Mouse (Mus musculus) spleen, adult 12 weeks (tissue): ENCODE measurements around the gene Cd27.
"Not testable (repeated sequence)": the region's sequence is repeated elsewhere in the genome, so short reads cannot be mapped to it uniquely, and the experiment has no call there.

Experiments used
- DNase-seq: peaks from one replicate; pipeline ENCODE4 v3.0.0; 2022; ENCODE audit warnings: low spot score

The Cd27 gene

DNA sequence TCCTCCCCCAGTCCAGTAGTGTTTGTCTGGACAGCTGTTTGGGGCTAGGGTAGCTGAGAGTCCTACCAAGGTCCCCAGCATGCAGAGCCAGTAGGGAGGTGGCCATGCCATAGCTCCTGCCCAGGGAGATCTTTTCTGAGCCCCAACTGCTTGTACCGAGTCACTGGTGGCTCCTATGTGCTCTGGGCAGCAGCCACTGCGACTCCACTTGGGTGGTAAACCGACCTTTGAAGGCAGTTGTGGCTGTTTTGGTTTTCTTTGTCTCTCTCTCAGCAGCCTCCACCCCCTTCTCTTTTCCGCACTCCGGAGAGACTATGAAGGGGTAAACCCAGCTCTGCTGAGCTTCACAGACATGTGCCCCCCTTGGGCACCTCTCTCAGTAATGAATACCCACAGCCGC, at the start of gene Cd27:
Gene Cd27, minus strand, starts transcription at position 229 of the 400 bp plus-strand sequence.
- DNase-seq = no peak

DNA sequence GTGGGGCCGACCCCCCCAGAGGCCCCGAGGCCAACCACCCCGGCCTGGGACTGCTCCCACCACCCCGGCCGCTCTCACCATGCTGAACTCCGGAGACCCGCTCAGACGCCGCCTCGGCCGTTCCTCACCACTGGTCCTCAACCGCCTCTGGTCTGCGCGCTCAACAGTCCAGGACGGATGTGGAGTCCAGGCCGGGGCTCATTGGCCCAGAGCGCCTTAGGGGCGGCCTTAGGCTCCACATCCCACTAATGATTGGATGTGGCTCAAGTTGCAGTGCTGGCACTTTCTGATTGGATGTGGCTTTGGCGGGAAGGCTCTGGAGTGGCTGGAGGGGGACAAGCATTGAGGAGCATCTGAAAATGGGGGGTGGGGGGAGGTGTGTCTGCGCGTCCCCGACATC, 49.1 kb upstream of the Cd27 start, which contains the start of gene Tuba3a:
Gene Tuba3a, minus strand, starts transcription at position 153 of the 400 bp plus-strand sequence.
- no peak for DNase-seq

DNA sequence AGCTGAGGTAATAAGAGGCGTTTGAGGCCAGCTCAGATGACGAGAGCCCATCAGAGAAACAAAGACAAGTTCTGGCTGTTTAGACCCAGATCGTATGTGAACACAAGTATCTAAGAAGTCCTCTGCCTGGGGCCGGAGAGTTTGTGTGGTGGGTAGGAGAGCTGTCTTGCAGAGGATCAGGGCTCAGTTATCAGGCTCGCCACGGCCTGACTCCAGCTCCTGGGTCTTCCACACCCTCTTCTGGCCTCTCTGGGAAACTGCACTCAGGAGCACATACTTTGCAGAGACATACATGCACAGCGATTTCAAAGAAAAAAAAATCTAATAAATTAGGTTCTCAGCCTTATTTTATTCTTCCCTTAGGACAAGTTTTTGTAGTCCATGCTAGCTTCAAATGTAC, 47.9 kb upstream of the Cd27 start:
- DNase-seq = no peak

DNA sequence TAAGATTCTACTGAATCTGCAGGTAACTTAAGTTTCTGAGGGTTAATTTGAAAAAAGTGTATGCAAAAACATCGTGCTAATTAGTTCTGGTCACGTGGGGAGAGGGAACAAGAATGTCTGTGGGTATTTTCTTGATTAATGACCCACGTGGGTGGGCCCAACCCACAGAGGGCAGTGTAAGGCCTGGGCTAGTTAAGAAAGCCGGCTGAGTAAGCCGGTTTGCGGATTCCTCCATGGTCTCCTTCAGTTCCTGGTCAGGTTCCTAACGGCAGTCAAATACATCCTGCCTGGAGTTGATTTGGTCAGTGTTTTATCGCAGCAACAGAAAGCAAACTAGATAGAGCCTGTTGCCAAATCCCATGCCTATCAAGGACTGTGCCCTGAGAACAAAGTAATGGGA, 47.4 kb upstream of the Cd27 start:
- DNase-seq = no peak

DNA sequence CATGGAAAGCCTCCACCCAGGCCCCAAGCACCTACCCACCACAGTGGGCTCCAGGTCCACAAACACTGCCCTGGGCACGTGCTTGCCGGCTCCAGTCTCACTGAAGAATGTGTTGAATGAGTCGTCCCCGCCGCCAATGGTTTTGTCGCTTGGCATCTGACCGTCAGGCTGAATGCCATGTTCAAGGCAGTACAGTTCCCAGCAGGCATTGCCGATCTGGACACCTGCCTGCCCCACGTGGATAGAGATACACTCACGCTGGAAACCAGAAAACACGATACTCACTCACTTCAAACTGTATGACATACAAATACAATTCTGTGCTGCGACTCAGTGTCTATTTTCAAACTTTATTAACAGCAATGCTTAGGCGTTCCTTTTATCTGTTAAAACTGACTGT, 45.9 kb upstream of the Cd27 start:
- DNase-seq = not testable (repeated sequence)

DNA sequence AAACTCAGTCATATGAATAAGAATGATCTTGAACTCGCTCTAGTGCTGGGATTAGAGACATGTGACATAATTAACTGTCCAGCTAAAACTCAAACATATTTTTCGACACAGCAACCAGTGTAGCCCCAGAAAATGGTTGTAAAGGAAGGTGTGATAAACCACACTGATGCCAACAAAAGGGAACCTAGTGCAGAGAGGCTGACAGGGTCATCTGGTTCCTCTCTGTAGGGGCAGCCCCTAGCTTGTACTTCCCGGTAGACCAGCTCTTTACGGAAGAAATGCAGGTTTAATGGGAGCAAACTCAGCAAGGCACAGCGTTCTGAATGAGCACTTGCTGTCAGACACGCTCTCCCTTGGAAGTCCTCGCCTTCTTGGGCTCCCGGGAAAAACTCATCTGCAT, 42.9 kb upstream of the Cd27 start:
- DNase-seq = no peak

DNA sequence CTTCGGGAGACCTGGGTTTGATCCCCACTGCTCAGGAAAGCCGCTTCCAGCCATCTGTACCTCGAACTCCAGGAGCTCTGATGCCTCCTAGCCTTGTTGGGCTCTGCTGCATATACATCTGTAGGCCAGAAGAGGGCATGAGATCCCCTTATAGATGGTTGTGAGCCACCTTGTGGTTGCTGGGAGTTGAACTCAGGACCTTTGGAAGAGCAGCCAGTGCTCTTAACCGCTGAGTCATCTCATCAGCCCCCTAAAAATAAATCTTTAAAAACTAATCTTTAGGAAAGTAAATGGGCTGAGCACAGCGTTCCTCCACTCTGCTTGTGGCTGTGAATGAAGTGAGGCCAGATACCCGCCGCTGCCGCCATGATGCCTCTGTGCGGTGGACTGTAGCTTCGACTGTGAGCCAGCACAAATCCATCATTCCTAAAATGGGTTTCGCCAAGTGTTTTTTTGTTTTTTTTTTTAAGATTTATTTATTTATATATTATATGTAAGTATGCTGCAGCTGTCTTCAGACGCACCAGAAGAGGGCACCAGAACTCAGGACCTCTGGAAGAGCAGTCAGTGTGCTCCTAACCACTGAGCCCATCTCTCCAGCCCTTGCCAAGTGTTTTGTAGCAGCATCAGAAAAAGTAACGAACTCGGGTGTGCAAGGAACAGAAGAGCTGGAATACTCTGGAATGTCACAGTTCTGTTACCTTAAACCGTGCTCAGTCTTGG, 38.2 kb upstream of the Cd27 start:
- DNase-seq = no peak

DNA sequence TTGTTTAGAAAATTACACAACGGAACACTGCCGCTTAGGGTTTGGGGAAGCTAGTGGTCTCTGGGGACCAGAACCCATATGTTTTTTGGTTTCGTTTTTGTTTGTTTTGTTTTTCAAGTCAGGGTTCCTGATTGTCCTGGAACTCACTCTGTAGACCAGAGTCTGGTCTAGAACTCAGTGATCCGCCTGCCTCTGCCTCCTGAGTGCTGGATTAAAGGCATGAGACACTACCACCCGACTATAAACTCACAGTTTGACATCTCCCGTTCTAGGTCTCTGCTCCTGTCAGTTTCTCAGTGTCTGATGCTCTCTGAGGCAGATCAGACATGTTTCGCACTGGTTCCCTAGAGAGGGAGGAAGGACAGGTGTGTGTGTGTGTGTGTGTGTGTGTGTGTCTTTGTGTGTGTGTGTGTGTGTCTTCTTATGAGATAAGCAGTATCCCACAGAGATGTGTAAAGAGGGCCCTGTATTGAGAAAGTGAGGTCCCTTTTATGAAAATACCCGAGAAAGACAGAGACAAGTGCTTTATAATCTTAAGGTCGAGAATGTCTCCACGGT, 35.5 kb upstream of the Cd27 start:
- no peak for DNase-seq

DNA sequence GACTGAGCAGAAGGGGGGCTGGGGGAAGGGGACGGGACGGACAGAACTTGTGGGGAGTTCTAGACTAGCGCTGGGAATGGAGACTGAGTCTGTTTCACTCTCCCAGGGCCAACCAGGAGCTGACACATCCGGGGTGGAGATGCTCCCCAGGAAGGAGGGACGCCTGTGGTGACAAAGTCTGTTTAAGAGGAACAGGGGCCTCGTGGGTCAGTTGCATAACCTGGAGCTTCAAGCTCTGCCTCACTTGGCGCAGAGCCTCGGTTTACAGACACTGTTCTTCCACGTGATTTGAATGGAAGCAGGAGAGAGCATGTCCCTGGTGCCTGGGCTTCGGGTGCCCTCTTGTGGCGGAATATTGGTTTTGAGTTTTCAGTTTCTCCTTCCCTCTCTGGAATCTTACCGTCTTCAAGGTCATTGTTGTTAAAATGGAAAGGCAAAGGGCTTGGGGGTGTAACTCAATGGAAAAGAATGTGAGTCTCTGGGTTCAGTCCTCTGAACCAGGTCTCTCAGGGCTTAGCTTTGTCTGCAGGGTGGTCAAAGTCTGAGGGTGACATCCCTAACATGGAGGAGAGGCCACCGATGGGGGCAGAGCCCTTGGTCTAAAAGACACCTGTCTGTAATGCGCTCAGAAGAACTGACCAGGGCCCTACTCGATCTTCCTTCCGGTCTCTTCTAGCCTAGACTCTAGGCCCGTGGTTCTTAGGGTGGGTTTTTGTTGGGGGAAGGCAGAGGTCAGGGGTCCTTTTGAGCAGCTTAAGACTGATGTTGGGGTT, 34.8 kb upstream of the Cd27 start:
- DNase-seq = peak; percentile 71

DNA sequence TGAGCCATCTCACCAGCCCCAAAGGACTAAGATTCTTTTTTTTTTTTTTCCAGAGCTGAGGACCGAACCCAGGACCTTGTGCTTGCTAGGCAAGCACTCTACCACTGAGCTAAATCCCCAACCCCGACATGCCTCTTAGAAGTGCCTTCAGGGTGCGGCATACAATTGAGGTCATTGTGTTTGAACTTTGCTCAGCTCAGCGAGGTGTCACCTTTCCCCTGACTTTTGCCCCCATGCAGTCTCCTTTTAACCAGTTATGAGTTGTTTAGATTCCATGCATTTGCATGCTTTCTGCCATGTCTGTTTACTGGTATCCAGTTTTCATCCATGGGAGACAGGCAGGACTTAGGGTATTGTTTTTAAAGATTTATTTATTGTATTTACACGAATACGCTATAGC, 32.0 kb upstream of the Cd27 start:
- DNase-seq = no peak

DNA sequence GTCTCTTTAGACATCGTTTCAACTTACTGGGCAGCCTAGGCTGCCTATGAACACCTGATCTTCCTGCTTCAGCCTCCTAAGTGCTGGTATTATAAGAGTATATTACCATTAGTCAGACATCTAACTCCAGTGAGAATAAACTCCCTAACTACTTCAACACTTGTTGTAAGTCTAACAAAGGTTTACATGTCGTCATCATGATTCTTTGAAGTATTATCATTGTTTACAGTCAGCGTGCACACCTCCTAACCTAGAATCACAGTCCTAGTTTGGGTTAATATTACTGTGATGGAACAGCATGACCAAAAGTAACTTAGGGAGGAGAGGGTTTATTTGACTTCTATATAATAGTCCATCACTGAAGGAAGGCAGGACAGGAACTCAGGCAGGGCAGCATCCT, 30.7 kb upstream of the Cd27 start:
- no peak for DNase-seq

DNA sequence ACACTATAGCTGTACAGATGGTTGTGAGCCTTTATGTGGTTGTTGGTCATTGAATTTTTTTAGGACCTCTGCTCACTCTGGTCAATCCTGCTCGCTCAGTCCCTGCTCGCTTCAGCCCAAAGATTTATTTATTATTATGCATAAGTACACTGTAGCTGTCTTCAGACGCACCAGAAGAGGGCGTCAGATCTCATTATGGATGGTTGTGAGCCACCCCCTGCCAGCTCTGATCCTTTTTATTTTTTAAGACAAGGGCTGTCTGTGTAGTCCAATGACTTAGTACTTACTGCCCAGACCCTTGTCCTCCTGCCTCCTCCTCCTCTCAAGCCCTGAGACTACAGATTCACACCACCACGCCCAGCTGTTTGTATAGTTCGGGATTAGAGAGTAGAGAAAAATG, 29.8 kb upstream of the Cd27 start:
- not testable (repeated sequence) for DNase-seq

DNA sequence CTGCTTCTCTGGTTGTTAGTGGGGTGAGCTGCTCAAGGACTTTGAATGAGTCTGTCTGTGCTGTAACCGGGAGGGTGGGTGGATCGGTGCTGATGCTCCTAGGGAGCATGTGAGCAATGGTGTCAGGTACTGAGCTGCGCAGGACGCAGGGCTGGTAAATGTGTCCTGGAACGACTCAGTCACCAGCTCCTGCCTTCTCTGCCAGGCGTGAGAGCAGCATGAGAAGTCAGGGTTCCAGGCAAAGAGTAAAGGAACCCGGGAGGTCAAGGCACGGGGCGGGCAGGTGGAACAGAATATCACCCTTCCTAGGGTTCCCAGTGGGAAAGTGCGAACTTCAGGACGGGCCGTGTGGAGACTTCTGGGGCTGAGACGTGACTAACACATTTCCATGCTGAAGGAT, 29.3 kb upstream of the Cd27 start:
- no peak for DNase-seq

DNA sequence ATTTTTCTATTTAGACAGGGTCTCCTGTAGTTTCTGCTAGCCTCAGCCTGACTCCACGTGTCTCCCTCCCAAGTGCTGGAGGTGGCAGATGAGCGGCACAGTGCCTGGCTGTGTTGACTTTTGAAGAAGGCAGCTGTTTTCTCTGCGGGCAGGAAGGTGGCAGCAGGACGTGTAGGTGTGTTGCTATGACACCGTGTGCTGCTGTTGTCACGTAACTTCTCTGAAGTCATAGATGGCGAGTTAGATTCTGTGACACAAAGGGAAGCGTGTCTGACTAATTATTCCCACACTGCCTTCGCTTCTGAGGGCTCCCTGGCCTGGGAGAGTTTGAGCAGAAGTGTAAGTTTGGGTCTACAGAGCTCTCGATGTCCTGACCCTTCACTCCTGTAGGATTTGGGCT, 28.4 kb upstream of the Cd27 start:
- peak; percentile 26 for DNase-seq

DNA sequence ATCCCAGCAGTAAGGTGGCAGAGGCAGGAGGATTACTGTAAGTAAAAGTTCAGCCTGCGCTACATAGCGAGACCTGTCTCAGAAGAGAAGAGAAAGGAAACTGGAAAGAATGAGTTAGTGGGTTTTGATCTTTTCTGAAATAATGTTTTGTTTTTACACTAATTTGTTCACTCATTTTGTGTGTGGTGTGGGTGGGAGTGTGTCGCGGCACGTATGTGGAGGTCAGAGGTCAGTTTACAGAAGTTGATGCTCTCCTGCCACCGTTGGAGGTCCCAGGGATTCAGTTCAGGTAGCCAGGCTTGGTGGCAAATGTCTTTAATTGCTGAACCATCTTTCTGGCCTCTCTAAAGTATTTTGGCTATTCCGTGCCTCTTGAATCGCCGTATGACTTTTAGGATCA, 27.4 kb upstream of the Cd27 start:
- DNase-seq = no peak

DNA sequence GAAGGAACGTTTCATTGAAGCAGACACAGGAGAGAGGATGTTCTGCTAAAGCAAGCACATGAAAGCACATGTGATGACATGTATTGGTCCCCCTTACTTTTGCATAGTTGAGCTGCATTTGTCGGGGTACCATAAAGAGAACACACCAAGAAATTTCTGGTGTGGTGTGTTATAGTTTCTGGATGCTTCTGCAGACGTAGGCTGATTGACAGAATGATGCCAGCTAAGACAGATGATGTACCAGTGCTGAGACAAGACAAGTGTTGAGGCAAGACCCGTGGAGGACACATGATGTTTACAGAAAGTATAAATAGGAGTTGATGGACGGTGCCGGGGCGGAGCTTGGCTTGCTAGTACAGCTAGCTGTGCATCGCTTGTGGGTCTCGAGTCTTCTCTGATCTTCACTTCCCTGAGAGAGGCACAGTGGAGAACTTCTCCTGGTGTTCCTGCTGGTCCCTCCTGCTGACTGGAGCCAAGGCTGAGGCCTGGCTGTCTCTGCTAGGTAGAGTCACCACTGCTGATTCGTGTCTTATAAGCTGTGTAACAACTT, 23.3 kb upstream of the Cd27 start:
- DNase-seq = no peak

DNA sequence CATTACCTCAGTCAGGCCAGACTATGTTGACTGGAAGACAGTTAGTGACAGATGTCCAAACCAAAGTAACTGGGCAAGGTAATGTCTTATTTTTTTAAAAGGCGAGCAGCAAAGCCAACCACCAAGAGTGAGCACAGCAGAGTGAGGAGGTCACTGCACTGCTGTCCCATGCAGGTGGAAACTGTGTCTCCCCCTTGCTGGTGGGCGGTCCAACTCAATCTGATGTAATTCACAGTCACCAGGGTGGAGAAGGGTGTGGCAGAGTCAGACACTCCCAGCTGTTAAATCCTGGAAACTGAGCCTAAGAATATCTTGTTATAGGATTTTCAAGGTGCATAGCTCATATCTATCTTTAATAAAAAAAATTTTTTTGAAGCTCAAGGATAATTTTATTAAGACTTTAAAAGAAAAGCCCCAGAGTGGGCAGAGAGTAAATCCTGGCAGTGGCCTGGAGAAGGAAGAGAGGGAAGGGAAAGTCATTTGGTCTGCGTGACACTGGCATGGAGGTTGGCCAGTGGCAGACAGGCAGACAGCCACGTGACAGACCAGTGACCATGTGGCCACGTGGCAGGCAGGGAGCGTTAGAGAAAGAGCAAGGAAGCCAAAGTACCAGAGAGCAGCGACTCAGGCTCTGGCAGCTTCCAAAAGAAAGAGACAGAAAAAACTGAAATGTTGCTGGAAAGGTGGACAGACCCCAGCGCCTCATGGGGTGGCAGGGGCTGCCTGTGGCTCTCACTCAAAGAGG, 19.6 kb upstream of the Cd27 start:
- DNase-seq = no peak

DNA sequence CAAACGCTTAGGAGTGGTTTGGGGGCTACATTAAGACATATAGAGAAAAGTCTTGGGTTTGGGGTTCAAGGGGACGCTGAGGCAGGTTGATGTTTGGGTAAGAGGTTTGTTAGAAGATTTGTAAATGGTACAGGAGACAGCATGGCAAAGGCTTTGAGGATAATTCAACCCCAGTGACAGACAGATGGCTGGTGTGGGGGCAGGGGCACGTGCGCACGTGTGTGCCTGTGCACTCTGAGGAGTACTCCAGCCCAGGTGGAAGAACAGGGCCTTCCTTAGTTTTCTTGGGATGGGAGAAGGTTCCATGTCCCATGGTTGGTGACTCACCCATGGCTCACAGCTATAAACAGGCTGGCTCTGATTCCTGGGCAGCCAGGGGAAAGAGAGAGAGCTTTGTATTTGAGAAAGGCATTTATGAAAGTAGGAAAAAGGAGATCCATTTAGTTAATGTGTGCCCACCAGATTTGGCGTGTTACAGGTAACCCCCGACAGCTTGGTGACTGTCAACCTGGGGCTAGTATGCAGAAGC, 18.8 kb upstream of the Cd27 start:
- DNase-seq = no peak

DNA sequence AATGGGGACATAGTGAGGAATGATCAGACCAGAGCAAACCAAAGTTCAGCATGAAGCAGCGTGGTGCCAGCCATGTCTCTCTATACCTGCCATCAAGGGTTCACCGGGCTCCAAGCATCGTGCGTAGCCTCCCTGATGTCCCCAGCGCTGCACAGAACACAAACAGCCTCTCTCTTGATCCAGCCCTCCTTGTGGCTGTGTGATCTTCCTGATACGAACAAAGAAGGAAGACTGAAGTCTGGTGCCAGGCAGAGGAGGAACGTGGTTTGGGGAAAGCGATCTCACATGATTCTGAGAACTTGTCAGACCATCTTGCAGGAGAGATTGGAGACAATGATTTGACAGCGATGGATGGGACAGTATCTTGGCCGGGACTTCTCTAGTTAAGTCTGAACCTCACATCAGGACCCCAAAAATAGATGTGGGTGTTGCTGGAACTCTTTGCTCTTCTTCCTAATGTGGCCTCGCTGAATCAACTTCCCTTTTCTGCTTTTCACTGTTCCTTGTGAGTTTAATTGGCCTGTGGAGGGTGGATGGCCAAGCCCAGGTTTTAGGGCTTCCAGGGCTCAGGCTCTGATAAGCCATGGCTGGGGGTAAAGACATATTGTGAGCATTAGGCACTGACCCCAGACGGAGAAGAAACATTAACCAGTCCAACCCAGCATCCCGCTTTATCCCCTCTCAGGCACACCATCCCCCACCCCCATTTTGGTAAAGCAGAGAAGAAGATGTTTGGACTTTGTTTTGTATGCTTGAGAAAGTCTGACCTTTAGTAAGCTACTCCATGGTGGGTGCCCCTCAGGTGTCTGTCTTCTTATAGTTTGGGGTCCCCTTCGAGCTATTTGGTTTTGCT, 17.3 kb upstream of the Cd27 start:
- DNase-seq = no peak

DNA sequence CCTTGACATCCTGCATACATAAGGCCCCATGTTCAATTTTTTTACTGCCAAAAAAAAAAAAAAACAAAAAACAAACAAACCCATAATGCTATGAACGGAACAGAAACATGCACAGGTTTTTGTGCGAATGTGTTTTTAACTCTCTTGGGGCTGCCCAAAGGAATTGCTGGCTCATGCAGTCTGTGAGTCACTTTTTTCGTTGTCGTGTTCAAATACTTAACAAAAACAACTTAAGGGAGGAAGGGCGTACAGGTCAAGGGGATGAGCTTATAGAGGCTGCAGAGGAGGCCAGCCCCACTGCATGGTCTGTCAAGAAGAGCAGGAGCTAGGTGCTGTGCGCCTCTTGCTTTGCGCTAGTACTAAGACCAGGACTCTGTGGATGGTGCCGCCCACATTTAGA, 15.9 kb upstream of the Cd27 start:
- no peak for DNase-seq

DNA sequence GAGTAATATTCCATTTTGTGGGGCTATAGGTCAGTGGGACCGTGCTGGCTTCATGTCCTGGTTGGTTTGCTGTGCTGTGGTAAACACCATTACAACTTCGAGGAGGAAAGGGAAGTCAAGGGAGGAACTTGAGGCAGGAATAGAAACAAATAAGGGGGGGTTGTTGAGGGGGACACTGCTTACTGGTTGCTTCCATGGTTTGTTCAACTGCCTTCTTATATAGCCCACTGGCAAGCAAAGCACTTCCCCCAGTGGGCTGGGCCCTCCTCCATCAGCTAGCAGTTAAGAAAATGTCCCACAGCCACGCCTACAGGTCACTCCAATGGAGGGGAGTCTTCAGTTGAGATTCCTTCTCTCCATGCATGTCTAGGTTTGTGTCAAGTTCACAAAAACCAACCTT, 15.5 kb upstream of the Cd27 start:
- no peak for DNase-seq
